Mouse (Mus musculus) left cerebral cortex, postnatal 14 days (tissue): ENCODE measurements around the gene Esp4. TPM values are rescaled to one million over a fixed set of nuclear protein-coding genes. Genes with fewer than 3 reads are reported as not detected.
"Not testable (repeated sequence)": the region's sequence is repeated elsewhere in the genome, so short reads cannot be mapped to it uniquely, and the experiment has no call there.

Source experiments
- DNase-seq, 2 experiments: peaks; one replicate each; pipeline ENCODE4 v3.0.0; 2021 to 2022; ENCODE audit warnings: low spot score in 2 of 2, mixed read lengths in 1 of 2
- intact Hi-C: fragments of 180-260 bp; cut with DNase I; formaldehyde crosslinking; loops from one replicate; pipeline ENCODE4 v1.15.1; 2025
- long read RNA-seq, 2 experiments: library from polyadenylated mRNA; stranded (forward); transcript quantifications; one replicate each; pipeline ENCODE4 v2.0.0; 2021
- total RNA-seq, 2 experiments: library from RNA; stranded (reverse); gene quantifications; 2 replicates each; pipeline ENCODE4 v1.2.3; 2021

Gene Esp4
- not detected for total RNA-seq
- long read RNA-seq, experiment 1 = 0 reads
- long read RNA-seq, experiment 2 = 0 reads

DNA sequence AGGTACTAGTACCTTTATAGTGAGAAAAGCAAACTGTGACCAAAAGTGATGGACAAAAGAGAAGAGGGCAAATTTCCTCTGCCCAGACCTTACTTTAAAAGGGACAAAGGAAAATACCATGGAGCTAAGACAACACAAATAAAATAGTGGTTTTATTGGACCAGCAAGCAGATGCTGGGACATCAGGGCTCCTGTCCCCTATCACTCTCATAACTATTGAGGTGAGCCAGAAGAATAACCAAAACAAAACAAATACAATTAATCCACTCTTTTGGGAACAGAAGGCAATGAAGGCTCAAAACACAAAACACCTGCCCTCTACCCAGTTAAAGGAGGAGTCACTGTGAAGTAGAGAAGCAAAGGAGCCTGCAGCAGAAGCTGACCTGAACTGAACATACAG is at the start of gene Esp4:
Gene Esp4 (plus strand): TSS at position 301 of the 400 bp plus-strand sequence.
- no peak for DNase-seq
- intact Hi-C loops = no loop called here

DNA sequence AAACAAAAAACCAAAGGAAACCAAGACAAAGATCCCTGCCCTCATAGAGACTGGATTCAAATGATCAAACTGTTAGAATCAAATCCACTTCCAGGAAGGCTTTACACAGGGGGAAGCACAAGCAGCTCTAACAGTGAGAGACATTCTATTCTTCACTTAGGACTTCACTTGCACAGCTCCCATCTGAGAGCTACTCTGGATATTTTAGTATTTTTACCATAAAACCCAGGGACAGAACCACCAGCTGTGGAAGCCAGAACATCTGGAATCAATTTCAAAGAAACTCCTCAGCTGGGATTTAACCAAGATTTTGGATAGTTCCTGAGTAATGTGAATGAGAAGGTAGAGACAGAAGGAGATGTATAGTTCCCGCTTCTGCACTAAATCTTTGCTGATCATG is 44.9 kb upstream of the Esp4 start:
- intact Hi-C loops = no loop called here
- DNase-seq = no peak

DNA sequence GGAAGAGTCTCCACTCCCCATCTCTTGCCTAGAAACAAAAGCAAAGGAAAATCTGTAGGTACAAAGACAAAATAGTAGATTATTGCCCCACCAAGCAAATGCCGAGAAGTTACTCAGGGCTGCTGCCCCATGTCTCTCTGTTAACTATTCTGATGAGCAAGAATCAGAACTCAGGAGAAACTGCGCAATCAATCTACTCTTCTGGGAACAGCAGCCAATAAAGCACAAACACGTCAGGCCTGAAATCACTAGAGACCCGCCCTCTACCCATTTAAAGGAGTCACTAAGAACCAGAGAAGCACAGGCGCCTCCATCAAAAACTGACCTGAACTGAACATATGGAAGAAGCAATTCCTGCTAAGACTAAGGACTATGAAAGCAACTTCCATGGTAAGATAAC is 37.2 kb upstream of the Esp4 start, which contains the start of gene Esp6:
Gene Esp6 (plus strand): TSS at position 301 of the 400 bp plus-strand sequence.
- DNase-seq = no peak
- intact Hi-C loops = no loop called here

DNA sequence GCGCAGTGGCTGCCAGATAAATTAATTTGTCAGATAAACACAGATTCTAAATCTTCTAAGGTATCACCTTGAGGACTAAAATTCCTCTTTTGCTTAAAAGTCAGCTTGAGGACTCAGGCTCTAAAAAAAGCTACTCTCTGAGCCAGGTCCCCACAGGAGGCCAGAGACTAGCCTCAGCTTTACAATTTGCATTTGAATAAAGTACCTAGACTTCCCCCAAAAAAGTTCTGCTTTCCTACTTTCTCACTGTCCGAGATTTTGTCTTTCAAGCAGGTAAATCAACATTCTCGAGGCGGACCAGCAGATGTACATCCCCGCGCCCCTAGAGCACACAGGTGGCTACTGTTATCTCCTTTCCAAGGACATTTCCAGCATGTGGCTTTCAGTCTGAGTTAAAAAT is 14.5 kb upstream of the Esp4 start:
- intact Hi-C loops = not testable (repeated sequence)

GRCm38 (mm10) chr17:40591297-40591696 is 7.1 kb upstream of the Esp4 start:
- DNase-seq = no peak
- intact Hi-C loops = no loop called here

More for the DNA sequence above, 14.5 kb upstream of the Esp4 start:
- not testable (repeated sequence) for DNase-seq

DNA sequence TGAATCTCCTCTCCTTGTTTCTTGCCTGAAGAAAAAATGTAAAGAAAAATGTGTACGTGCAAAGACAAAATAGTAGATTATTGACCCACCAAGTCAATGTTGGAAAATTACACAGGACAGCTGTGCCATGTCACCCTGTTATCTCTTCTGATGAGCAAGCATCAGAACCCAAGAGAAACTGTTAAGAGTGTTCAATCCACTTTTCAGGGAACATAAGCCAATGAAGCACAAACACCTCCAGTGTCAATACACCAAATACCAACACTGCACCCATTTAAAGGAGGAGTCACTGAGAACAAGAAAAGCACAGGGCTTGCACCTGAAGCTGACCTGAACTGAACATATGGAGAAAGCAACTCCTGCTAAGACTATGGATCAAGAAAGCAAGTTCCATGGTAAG is 33.4 kb downstream of the Esp4 start, which contains the start of gene Esp3:
Gene Esp3 (plus strand): TSS at position 301 of the 400 bp plus-strand sequence.
- DNase-seq, intact Hi-C loops: not testable (repeated sequence)

Other genes with a start within 250 kb of the Esp4 start
- gene Esp8, start 78.6 kb upstream of the Esp4 start, total RNA-seq = not detected
- gene Esp6, start 37.1 kb upstream of the Esp4 start, total RNA-seq = not detected
- gene Esp3, start 33.5 kb downstream of the Esp4 start, total RNA-seq = not detected
- gene Esp1, start 128.5 kb downstream of the Esp4 start, total RNA-seq = not detected
- not detected for gene Crisp2, start 208.4 kb downstream of the Esp4 start, total RNA-seq
- gene Rhag, start 212.5 kb downstream of the Esp4 start, total RNA-seq = not detected